Mouse (Mus musculus): ENCODE measurements at regions not wholly inside any gene's neighbourhood (a gene's known extent, or its start where the extent isn't known, plus 50 kb on each side); places are given as distances from the start of the nearest gene placed in this dataset.

GRCm38 (mm10) chr2:144185175-144185574, 85.3 kb upstream of the Mgme1 start:
- TF ChIP-seq CTCF (IDR thresholded peaks at IDR 0.05; ENCODE audit: low read depth) (no peak), EP300 (IDR thresholded peaks at IDR 0.05; ENCODE audit: low read depth) (no peak)

Measured in liver, postnatal 0 days (tissue).